Mouse (Mus musculus): Measurements from ENCODE around the gene Snn. TPM values are rescaled to one million over a fixed set of nuclear protein-coding genes. Genes with fewer than 3 reads are reported as not detected.

Gene Snn
- polyA plus RNA-seq, 1 experiment = 138 TPM

DNA sequence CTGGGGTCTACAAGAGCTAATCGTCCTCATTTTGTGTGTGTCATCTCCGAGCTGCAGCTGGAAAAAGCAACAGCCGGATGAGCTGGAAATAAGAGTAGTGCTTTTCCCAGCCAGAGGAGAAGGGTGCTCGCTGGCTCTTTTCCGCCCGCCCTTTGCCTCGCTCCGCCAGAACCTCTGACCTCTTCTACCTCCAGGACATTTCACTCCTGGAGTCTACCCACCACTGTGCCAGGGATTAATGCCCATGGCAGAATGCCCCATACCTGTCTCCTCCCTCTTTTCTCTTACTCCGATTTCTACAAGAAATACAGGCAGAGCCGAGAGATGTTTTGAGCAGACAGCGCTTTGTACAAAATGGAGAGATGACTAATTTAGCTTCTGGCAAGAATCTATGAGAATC lies 9.6 kb upstream of the Snn start:
- no peak for DNase-seq
- no peak for TF ChIP-seq CTCF (IDR thresholded peaks at IDR 0.05; ENCODE audit: borderline replicate concordance, insufficient read depth, low read depth, low read length)
- no peak for TF ChIP-seq POLR2A (IDR thresholded peaks at IDR 0.05; ENCODE audit: borderline replicate concordance, insufficient read depth, low read length)
- Histone ChIP-seq H3K27me3 (ENCODE audit: control insufficient read depth, insufficient read depth, low read length) (no peaks in the 10 kb centered on the region), H3K4me1 (ENCODE audit: control insufficient read depth, insufficient read depth, low read length) (no peaks in the 10 kb centered on the region), H3K4me3 (replicated peaks; ENCODE audit: insufficient read depth, low read depth, low read length) (no peak overlapping the region), H3K27ac (ENCODE audit: insufficient read depth, low read length) (no peak overlapping the region)
- 87% methylated on average over 11 of the region's 11 CpGs for WGBS

DNA sequence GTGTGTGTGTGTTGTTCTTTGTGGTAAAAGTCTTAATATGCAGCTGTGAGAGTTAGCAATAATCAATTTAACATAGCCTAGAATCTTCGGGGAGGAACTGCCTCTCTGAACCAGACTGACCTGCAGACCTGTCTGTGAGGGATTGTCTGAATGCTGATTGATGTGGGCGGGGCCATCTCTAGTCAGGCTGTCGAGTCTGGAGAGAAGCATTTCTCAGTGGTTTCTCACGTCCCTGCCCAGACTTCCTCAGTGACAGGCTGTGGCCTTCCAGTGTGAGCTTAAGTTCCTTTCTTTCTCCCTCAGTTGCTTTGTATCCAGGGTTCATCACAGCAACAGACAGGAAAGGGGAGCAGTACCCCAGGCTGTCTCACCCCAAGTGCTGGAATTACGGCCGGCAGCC lies 6.3 kb upstream of the Snn start:
- H3K27ac ChIP-seq (ENCODE audit: insufficient read depth, low read length) = no peak overlapping the region
- H3K27me3 ChIP-seq (ENCODE audit: control insufficient read depth, insufficient read depth, low read length) = no peaks in the 10 kb centered on the region
- TF ChIP-seq POLR2A (IDR thresholded peaks at IDR 0.05; ENCODE audit: borderline replicate concordance, insufficient read depth, low read length) (no peak), CTCF (IDR thresholded peaks at IDR 0.05; ENCODE audit: borderline replicate concordance, insufficient read depth, low read depth, low read length) (no peak)
- no peak for DNase-seq
- WGBS = 79% methylated on average over 6 of the region's 6 CpGs
- no peaks in the 10 kb centered on the region for H3K4me1 ChIP-seq (ENCODE audit: control insufficient read depth, insufficient read depth, low read length)
- no peak overlapping the region for H3K4me3 ChIP-seq (replicated peaks; ENCODE audit: insufficient read depth, low read depth, low read length)

DNA sequence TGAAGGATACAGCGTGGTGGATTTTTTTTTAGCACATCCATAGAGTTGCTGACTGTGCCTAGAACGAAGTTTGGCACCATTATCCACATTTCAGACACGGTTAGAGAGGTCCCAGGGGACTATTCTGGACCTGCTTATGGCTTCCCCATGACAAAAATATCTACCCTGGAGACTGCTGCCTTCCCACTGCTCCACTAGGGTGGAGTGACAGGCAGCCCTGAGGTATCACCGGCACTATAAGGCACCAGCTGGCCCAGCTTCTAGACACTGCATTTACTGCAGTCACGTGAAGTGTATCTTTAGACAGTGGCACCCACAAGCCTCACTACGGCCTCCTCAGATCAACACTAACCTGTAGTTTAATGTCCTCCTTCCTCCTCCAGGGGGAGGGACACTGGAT lies 5.9 kb upstream of the Snn start:
- H3K4me3 ChIP-seq (replicated peaks; ENCODE audit: insufficient read depth, low read depth, low read length) = no peak overlapping the region
- WGBS = 74% methylated on average over 6 of the region's 6 CpGs
- DNase-seq = no peak
- no peak overlapping the region for H3K27ac ChIP-seq (ENCODE audit: insufficient read depth, low read length)
- H3K27me3 ChIP-seq (ENCODE audit: control insufficient read depth, insufficient read depth, low read length) = no peaks in the 10 kb centered on the region
- TF ChIP-seq POLR2A (IDR thresholded peaks at IDR 0.05; ENCODE audit: borderline replicate concordance, insufficient read depth, low read length) (no peak), CTCF (IDR thresholded peaks at IDR 0.05; ENCODE audit: borderline replicate concordance, insufficient read depth, low read depth, low read length) (no peak)
- H3K4me1 ChIP-seq (ENCODE audit: control insufficient read depth, insufficient read depth, low read length) = no peaks in the 10 kb centered on the region

DNA sequence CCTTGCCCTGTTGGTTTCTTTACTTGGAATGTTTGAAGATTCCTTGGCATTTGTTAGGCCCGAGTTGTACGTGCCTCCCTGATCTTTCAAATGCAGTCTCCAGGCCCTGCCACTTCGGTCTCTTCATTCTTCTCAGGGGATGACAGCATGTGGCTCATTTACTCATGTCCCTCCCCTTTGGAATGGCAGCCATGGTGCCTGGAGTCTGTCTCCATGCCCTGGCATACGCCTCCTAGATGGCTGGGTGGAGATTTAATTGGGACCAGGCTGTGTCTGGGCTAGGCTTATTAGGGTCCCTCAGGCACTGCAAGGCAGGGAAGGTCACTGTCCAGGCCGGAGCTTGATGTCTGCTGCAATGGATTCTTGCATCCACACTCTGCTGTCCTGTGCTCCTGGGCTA lies 4.8 kb upstream of the Snn start:
- no peak overlapping the region for H3K27ac ChIP-seq (ENCODE audit: insufficient read depth, low read length)
- no peaks in the 10 kb centered on the region for H3K4me1 ChIP-seq (ENCODE audit: control insufficient read depth, insufficient read depth, low read length)
- H3K27me3 ChIP-seq (ENCODE audit: control insufficient read depth, insufficient read depth, low read length) = no peaks in the 10 kb centered on the region
- 39% methylated on average over 5 of the region's 5 CpGs for WGBS
- H3K4me3 ChIP-seq (replicated peaks; ENCODE audit: insufficient read depth, low read depth, low read length) = no peak overlapping the region
- TF ChIP-seq POLR2A (IDR thresholded peaks at IDR 0.05; ENCODE audit: borderline replicate concordance, insufficient read depth, low read length) (no peak), CTCF (IDR thresholded peaks at IDR 0.05; ENCODE audit: borderline replicate concordance, insufficient read depth, low read depth, low read length) (no peak)
- DNase-seq = no peak

DNA sequence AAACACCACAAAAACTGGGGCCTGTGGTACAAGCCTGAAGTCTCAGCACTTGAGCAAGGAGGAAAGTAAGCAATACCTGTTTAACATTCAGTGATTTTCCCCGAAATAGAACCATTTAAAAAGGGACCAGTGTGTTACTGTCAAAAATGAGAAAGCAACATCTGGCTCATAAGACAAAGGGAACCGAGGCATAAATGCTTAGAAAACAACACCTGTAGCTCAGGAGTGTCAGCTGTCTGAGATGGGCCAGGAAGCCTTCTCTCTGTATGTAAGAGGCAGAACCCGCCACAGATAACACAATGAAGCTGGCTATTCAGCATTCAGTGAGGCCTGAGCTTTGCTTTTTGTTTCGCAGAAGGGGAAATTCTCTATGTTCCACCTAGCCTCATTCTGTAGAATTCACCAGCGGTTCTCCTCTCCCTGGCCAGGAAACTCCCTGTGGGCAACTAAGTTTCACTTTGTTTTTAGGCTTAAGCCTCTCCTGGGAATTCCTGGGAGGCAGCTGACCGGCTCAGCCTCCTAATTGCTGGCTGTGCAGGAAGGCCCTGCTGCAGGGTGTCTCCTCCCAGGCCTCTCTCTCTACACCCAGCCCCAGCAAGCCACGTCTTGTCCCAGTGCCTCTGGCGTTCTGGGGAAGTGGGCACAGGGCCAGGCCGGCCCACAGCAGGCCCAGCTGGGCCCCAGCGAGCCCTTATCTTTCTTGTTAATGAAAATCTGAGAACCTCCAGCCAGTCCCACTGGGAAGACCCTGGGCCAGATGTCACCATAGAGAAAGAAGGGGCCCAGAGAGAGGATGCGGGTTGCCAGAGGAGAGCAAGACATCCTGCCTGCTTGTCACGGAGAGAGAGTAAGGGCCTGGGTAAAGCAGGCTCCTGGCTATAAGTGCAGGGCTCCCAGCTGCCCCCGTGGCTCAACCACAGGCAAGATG lies 2.3 kb downstream of the Snn start:
- TF ChIP-seq POLR2A (IDR thresholded peaks at IDR 0.05; ENCODE audit: borderline replicate concordance, insufficient read depth, low read length) (no peak), CTCF (IDR thresholded peaks at IDR 0.05; ENCODE audit: borderline replicate concordance, insufficient read depth, low read depth, low read length) (no peak)
- Histone ChIP-seq H3K4me3 (replicated peaks; ENCODE audit: insufficient read depth, low read depth, low read length) (no peak overlapping the region), H3K4me1 (ENCODE audit: control insufficient read depth, insufficient read depth, low read length) (no peaks in the 10 kb centered on the region; the same call in none of the 2 replicates), H3K27ac (ENCODE audit: insufficient read depth, low read length) (peak overlapping the region; percentile 11; the same call in 1 of the 2 replicates), H3K27me3 (ENCODE audit: control insufficient read depth, insufficient read depth, low read length) (no peaks in the 10 kb centered on the region)
- DNase-seq = peak in 1 of 2 experiments; percentile 41
- WGBS = 42% methylated on average over 13 of the region's 13 CpGs

DNA sequence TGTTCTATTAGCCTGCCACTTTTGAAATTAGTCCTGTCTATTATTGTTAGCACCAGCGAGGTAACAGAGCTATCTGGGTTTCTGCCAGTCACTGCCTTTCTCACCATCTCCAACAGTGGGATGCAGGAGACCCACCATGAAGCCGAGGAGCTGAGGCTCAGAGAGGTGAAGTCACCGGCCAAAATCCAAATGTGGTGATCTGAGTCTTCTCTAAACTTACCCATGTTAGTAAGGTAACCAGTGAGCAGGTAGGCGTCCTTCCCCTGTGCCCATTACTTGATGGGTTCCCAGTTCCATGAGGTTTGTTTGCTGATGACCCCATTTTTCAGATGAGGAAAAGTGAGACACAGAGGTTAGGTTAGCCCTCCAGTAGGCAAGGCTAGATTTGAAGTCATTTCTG lies 3.6 kb downstream of the Snn start:
- no peak overlapping the region for H3K4me3 ChIP-seq (replicated peaks; ENCODE audit: insufficient read depth, low read depth, low read length)
- H3K4me1 ChIP-seq (ENCODE audit: control insufficient read depth, insufficient read depth, low read length) = peaks cover 10% of the 10 kb centered on the region
- 80% methylated on average over 4 of the region's 4 CpGs for WGBS
- TF ChIP-seq CTCF (IDR thresholded peaks at IDR 0.05; ENCODE audit: borderline replicate concordance, insufficient read depth, low read depth, low read length) = no peak
- no peak for TF ChIP-seq POLR2A (IDR thresholded peaks at IDR 0.05; ENCODE audit: borderline replicate concordance, insufficient read depth, low read length)
- DNase-seq = no peak
- H3K27ac ChIP-seq (ENCODE audit: insufficient read depth, low read length) = no peak overlapping the region
- no peaks in the 10 kb centered on the region for H3K27me3 ChIP-seq (ENCODE audit: control insufficient read depth, insufficient read depth, low read length)

DNA sequence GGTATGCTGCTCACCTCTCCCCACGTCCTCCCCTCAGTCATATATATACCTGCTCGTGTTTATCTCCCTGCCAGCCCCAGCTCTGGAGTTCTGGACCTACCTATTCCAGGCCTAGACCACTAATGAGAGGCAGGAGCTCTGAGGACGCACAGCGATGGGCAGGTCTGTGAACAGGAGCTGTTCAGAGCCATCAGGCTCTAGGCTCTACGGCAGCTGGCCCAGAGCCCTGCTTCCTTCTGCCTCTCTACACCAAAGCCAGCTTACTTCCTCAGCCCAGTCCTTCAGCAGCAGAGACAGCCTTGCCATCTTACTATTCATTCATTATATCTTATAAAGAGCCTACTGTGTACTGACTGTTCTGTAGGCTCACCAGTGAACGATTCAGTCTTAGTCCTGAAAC lies 4.0 kb downstream of the Snn start:
- 60% methylated on average over 6 of the region's 6 CpGs for WGBS
- no peak for DNase-seq
- Histone ChIP-seq H3K4me1 (ENCODE audit: control insufficient read depth, insufficient read depth, low read length) (peaks cover 14% of the 10 kb centered on the region), H3K4me3 (replicated peaks; ENCODE audit: insufficient read depth, low read depth, low read length) (no peak overlapping the region), H3K27ac (ENCODE audit: insufficient read depth, low read length) (no peak overlapping the region), H3K27me3 (ENCODE audit: control insufficient read depth, insufficient read depth, low read length) (no peaks in the 10 kb centered on the region)
- TF ChIP-seq CTCF (IDR thresholded peaks at IDR 0.05; ENCODE audit: borderline replicate concordance, insufficient read depth, low read depth, low read length) (no peak), POLR2A (IDR thresholded peaks at IDR 0.05; ENCODE audit: borderline replicate concordance, insufficient read depth, low read length) (no peak)

DNA sequence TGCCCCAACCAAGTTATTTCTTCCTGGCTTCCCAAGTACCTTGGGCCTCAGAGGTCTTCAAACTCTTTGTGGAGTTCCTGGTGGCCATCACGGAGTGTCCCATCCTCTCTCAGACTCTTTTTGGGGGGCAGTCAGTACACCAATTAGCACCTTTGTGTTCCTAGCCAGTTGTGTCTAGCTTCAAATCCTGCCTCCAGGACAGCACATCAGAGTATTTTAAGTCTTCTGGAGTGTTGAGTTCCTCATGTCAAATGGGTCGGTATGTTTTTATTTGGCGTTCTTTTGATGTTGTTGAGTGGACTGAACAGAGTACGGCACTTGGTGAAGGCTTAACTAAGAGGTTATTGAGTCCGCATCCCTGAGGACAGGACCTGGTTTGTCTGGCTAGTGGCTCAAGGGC lies 4.7 kb downstream of the Snn start:
- Histone ChIP-seq H3K4me1 (ENCODE audit: control insufficient read depth, insufficient read depth, low read length) (peaks cover 21% of the 10 kb centered on the region), H3K27ac (ENCODE audit: insufficient read depth, low read length) (no peak overlapping the region), H3K4me3 (replicated peaks; ENCODE audit: insufficient read depth, low read depth, low read length) (peak overlapping the region; percentile 75), H3K27me3 (ENCODE audit: control insufficient read depth, insufficient read depth, low read length) (no peaks in the 10 kb centered on the region)
- no peak for DNase-seq
- TF ChIP-seq CTCF (IDR thresholded peaks at IDR 0.05; ENCODE audit: borderline replicate concordance, insufficient read depth, low read depth, low read length) = no peak
- no peak for TF ChIP-seq POLR2A (IDR thresholded peaks at IDR 0.05; ENCODE audit: borderline replicate concordance, insufficient read depth, low read length)
- WGBS = 57% methylated on average over 5 of the region's 5 CpGs

Measured in cerebellum, adult 2 months (tissue).